Mouse (Mus musculus): ENCODE measurements around the gene Rpl3.

DNA sequence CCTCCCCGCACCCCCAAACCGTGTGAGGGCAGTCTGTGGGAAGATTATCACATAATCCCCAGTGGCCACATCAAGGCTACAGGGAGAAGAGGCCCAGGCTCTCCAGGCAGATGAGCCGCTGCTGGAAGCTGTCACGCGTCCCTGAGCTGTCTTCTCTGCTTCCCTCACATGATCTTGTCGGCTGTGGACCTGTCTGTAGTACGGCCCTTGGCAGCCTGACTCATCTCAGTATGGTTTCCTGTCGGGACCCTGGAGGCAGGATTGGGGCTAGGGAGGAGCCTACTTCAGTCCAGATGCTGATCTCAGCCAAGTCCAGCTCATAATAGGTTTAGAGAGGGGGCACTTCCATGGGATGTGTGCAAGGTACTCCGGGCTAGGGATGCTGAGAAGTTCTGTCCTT lies 7.1 kb upstream of the Rpl3 start:
- TF ChIP-seq HCFC1 (IDR thresholded peaks at IDR 0.05; ENCODE audit: borderline replicate concordance, insufficient read depth, low read length): no peak
- no peak for TF ChIP-seq ZC3H11A (IDR thresholded peaks at IDR 0.05; ENCODE audit: borderline replicate concordance, low read depth, low read length)
- no peak for TF ChIP-seq CHD2 (IDR thresholded peaks at IDR 0.05; ENCODE audit: low read depth, low read length)
